Mouse (Mus musculus): ENCODE measurements around the gene Vasp. TPM values are rescaled to one million over a fixed set of nuclear protein-coding genes. Genes with fewer than 3 reads are reported as not detected.

The Vasp gene
- polyA plus RNA-seq (2012; ENCODE audit: low replicate concordance) = 536 and 1,501 TPM in 2 replicates

DNA sequence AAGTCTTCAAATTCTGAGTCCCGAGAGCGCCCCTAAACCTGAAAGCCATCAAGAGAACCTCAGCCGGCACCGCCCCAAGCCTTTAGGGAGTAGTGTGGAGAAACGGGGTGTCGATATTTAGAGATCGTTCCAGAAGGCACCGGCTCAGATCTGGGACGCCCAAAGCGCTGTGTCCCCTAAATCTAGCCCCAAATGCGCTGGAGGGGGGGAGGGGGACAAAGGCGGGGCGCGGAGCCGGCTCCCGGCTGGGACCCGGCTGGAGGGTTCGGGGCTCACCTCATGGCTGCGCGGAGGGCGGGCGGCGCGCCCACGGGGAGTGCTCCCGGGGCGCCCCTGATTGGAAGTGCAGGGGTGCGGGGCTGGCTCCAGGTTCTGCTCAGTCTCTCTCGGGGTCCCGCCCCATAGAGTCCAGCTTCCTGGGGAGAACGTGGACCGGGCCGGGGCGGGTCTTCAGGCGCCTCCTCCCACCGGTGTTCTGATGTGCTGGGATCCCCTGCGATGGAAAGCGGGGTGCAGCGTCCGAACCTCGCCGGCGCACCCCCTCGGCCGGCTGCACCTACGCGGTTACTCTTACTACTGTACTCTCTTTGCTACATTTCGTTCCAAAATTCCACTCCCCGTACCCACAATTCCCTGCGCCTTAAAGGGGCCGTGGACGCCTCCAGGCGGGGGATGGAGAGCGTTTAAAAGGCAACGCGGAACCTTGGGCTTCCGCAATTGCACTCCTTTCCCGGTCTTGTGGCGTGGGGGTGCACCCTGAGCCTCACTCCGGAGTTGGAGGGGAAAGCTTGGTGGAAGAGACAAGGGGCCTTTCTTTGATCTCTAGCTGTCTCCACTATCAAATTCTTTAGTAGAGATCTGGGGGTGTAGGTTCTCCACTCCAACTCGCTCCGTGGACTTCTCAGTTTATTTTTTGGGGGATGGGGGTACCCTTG, at the start of gene Vasp:
Gene Vasp, minus strand, starts transcription at position 580 of the 935 bp plus-strand sequence.

GRCm38 (mm10) chr7:19309884-19310641, 38.4 kb upstream of the Vasp start, which contains the start of gene Fosb:
Gene Fosb (minus strand): TSS chr7:19310051.

GRCm38 (mm10) chr7:19282385-19282784, 10.8 kb upstream of the Vasp start, which contains the start of gene Rtn2:
Gene Rtn2 (plus strand): TSS chr7:19282624.

GRCm38 (mm10) chr7:19279581-19280114, 8.0 kb upstream of the Vasp start, which contains the start of gene Ppm1n:
Gene Ppm1n (minus strand): TSS chr7:19280064.

GRCm38 (mm10) chr7:19227883-19228792, 43.5 kb downstream of the Vasp start, which contains the start of gene Opa3:
Gene Opa3 (plus strand): TSS chr7:19228334.

DNA sequence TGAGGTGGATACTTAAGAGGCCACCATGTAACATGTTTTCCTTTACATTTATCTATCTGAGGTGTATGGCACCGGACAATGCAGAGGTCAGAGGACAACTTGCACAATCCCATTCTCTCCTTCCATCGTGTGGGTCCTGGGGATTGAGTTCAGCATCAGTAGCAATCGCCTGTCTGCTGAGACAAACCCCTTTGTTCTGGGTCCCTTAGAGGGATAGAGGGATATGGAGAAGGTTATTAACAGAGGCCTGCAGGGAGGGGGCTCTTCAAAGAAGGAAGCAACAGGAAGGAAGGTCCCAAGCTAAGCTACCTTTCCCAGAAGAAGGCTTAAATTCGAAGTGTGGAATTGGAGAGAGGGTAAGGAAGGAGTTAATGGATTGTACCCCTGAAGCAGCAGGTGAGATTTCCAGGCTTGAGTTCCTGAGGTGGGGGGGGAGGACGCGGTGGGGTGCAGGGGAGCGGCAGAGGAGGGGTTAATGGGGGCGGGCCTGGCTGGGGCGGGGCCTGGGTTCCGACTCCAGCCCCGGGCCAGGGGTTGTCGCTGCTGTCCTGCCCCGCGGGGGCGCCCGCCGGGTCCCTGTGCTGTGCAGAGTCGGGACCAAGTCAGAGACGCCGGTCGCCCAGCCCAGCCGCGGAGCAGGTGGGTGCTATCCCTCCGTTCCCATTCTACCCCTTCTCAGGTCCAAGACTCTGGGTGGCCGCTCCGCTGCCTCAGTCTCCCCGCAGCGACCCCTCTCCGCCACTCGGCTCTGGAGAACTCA, 59.4 kb downstream of the Vasp start, which contains the start of gene Gpr4:
Gene Gpr4, plus strand, starts transcription at position 543 of the 760 bp plus-strand sequence.

Other genes with a start within 250 kb of the Vasp start
- not detected in 2 replicates for gene Foxa3, start 248.3 kb downstream of the Vasp start, polyA plus RNA-seq (2012; ENCODE audit: low replicate concordance)
- gene Sympk, start 247.4 kb downstream of the Vasp start, polyA plus RNA-seq (2012; ENCODE audit: low replicate concordance) = 121 and 207 TPM in 2 replicates
- gene Rsph6a, start 217.1 kb downstream of the Vasp start, polyA plus RNA-seq (2012; ENCODE audit: low replicate concordance) = not detected in 2 replicates
- gene Dmwd, start 195.6 kb downstream of the Vasp start, polyA plus RNA-seq (2012; ENCODE audit: low replicate concordance) = 15.1 and 17.4 TPM in 2 replicates
- gene Dmpk, start 188.0 kb downstream of the Vasp start, polyA plus RNA-seq (2012; ENCODE audit: low replicate concordance) = 18.5 and 28.2 TPM in 2 replicates
- gene Six5, start 177.2 kb downstream of the Vasp start, polyA plus RNA-seq (2012; ENCODE audit: low replicate concordance) = 4.5 and 6.4 TPM in 2 replicates
- gene Gm4969, start 153.4 kb downstream of the Vasp start, polyA plus RNA-seq (2012; ENCODE audit: low replicate concordance) = not detected in 2 replicates
- 50.1 and 51.2 TPM in 2 replicates for gene Fbxo46, start 152.0 kb downstream of the Vasp start, polyA plus RNA-seq (2012; ENCODE audit: low replicate concordance)
- gene Qpctl, start 122.5 kb downstream of the Vasp start, polyA plus RNA-seq (2012; ENCODE audit: low replicate concordance) = 12.3 and 19.0 TPM in 2 replicates
- 6.7 and 34.5 TPM in 2 replicates for gene Snrpd2, start 122.1 kb downstream of the Vasp start, polyA plus RNA-seq (2012; ENCODE audit: low replicate concordance)
- gene Gipr, start 105.7 kb downstream of the Vasp start, polyA plus RNA-seq (2012; ENCODE audit: low replicate concordance) = 0.05 TPM in 1 of 2 replicates, not detected in the other
- gene Eml2, start 95.4 kb downstream of the Vasp start, polyA plus RNA-seq (2012; ENCODE audit: low replicate concordance) = 17.2 and 24.3 TPM in 2 replicates
- gene Gpr4, start 59.3 kb downstream of the Vasp start, polyA plus RNA-seq (2012; ENCODE audit: low replicate concordance) = 4.4 and 9.2 TPM in 2 replicates
- 10.2 and 13.2 TPM in 2 replicates for gene Opa3, start 43.5 kb downstream of the Vasp start, polyA plus RNA-seq (2012; ENCODE audit: low replicate concordance)
- gene Ppm1n, start 8.2 kb upstream of the Vasp start, polyA plus RNA-seq (2012; ENCODE audit: low replicate concordance) = 2.9 and 4.4 TPM in 2 replicates
- gene Rtn2, start 10.8 kb upstream of the Vasp start, polyA plus RNA-seq (2012; ENCODE audit: low replicate concordance) = 0.56 and 0.73 TPM in 2 replicates
- gene Fosb, start 38.2 kb upstream of the Vasp start, polyA plus RNA-seq (2012; ENCODE audit: low replicate concordance) = 4.3 and 21.6 TPM in 2 replicates
- gene Ercc1, start 73.0 kb upstream of the Vasp start, polyA plus RNA-seq (2012; ENCODE audit: low replicate concordance) = 62.5 and 86.1 TPM in 2 replicates
- 17.3 and 29.4 TPM in 2 replicates for gene Cd3eap, start 87.7 kb upstream of the Vasp start, polyA plus RNA-seq (2012; ENCODE audit: low replicate concordance)
- 3.5 and 5.2 TPM in 2 replicates for gene Ppp1r13l, start 87.9 kb upstream of the Vasp start, polyA plus RNA-seq (2012; ENCODE audit: low replicate concordance)
- gene Ercc2, start 110.2 kb upstream of the Vasp start, polyA plus RNA-seq (2012; ENCODE audit: low replicate concordance) = 45.3 and 46.8 TPM in 2 replicates
- 4.3 and 9.4 TPM in 2 replicates for gene Klc3, start 132.3 kb upstream of the Vasp start, polyA plus RNA-seq (2012; ENCODE audit: low replicate concordance)
- gene Ckm, start 133.0 kb upstream of the Vasp start, polyA plus RNA-seq (2012; ENCODE audit: low replicate concordance) = 1.1 and 1.4 TPM in 2 replicates
- gene Mark4, start 187.0 kb upstream of the Vasp start, polyA plus RNA-seq (2012; ENCODE audit: low replicate concordance) = 42.9 and 128 TPM in 2 replicates
- 0.49 and 1.7 TPM in 2 replicates for gene Exoc3l2, start 191.5 kb upstream of the Vasp start, polyA plus RNA-seq (2012; ENCODE audit: low replicate concordance)
- gene Bloc1s3, start 236.6 kb upstream of the Vasp start, polyA plus RNA-seq (2012; ENCODE audit: low replicate concordance) = 6.4 and 11.8 TPM in 2 replicates
- 95.1 and 103 TPM in 2 replicates for gene Trappc6a, start 236.6 kb upstream of the Vasp start, polyA plus RNA-seq (2012; ENCODE audit: low replicate concordance)
- 0.17 and 0.35 TPM in 2 replicates for gene Nkpd1, start 246.0 kb upstream of the Vasp start, polyA plus RNA-seq (2012; ENCODE audit: low replicate concordance)

Measured in hematopoietic multipotent progenitor cell, adult 10-12 weeks (in vitro differentiated cells).